Mouse (Mus musculus): Measurements from ENCODE around the gene Olfr544.
"Not testable (repeated sequence)": the region's sequence is repeated elsewhere in the genome, so short reads cannot be mapped to it uniquely, and the experiment has no call there.

Olfr544 gene

DNA sequence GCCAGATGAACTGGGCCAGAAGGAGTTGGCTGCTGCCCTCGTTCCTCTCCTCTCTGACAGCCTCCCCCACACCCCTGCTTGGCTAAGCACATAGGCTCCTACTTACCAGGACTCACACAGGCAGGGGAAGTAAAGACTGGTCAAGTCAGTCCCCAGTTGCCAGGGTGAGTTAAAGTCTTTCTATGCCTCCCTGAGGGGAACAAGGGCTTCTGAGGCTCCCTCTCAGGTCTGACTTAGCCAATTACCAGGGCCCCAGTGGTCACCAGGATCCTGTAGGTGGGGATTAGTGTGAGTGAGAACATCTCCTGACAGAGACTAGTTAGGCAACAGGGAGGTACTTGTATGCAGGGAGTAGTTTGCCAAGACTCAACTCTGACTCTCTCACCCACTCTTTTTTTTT lies at the start of gene Olfr544:
TSS of gene Olfr544 (minus strand) at position 153 of the 400 bp plus-strand sequence.
- no peak for DNase-seq (ENCODE audit: low read depth, low spot score)

DNA sequence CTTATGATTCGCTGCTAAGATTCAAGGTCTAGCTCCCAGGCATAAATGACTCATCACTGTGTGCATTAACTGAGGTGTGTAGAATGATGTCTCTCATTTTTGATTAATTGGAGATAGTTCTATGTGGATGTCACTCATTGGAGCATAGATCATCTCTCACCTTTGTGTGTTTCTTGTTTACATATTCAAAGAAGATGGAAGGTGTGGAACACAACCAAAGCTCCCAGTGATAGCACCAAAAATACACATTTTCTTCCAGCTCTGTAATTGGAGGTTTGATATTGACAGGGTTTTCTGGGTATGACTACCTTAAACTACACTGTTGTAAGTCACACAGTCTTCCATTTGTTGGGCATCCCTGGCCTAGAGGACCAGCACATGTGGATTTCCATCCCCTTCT lies 46.3 kb upstream of the Olfr544 start, which contains the start of gene Olfr547:
TSS of gene Olfr547 (plus strand) at position 301 of the 400 bp plus-strand sequence.
- no peak for DNase-seq (ENCODE audit: low read depth, low spot score)

DNA sequence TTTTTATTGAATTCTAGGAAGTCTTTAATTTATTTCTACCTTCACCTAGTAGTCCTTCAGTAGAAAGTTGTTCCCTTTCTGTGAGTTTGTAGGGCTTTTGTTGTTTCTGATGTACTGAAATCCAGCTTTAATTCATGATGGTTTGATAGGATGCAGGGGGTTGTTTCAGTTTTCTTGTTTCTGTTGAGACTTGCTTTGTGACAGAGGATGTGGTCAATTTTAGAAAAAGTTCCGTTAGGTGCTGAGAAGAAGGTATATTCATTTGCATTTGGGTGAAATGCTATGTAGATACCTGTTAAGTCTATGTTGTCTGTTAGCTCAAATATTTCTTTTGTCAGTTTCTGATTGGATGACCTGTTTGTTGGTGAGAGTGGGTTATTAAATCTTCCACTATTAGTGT lies 40.9 kb upstream of the Olfr544 start:
- DNase-seq (ENCODE audit: low read depth, low spot score) = no peak

DNA sequence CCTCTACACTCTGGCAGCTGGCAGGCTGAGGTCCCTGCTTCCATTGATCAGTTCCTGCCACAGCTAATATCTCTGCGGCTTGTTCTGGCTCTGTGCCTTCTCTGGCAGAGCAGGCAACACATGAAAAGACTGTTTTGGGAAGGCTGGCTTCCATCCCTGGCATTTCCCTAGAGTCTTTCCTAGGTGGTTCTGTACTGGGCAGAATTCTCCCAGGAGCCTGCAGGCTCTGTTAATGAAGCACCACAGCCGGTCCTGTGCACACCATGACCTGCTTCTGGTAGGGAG lies 28.9 kb upstream of the Olfr544 start:
- DNase-seq (ENCODE audit: low read depth, low spot score) = no peak

DNA sequence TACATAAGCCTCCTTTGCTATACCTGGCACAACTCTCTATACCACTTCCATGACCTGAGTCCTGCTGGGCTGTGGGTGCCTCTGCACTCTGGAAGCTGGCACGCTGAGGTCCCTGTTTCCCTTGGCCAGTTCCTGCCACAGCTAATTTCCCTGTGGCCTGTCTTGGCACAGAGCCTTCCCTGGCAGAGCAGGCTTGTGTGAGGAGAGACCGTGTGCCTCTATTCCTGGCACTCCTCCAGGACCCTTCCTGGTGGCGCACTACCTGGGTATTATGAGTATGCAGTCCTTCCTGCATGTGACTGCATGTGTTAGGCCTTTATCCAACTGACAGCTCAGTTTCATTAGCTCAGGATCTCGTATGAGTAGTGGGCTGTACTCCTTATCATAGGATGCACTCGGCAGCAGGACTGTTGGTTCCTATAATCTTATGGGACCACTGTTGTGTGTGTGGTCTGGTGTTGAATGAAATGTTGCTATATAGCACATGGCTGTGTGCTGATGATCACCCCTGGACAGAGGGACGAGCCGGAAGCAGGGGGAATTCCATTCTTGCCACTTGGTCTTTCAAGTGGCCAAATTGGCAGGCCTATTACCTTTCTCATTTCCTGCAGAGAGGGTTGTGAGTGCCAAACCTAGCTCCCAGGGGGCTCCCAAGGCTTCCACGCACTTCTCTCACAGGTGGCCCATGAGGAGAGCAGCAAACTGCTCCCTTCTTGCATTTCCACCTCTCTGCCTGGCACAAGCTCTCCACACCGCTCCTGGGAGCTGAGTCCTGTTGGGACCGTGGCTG lies 28.3 kb upstream of the Olfr544 start:
- DNase-seq (ENCODE audit: low read depth, low spot score) = no peak

DNA sequence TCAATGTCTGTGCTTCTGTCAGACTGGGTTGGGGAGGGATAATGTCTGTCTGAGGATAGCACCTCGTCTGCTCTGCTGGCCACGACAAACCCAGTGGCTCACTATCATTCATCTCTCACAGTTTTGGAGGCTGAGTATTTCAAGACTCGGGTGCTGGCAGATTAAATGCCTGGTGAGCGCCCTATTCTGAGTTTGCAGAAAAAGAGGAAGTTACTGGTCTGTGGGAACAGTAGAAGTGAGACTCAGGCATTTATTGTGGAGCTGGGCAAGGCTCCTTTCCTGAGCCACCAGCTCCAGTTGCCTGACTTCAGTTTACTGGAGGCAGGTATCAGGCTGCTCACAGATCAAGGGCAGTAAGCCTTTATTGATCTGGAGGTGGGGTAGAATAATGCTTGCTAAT lies 26.0 kb upstream of the Olfr544 start:
- no peak for DNase-seq (ENCODE audit: low read depth, low spot score)

DNA sequence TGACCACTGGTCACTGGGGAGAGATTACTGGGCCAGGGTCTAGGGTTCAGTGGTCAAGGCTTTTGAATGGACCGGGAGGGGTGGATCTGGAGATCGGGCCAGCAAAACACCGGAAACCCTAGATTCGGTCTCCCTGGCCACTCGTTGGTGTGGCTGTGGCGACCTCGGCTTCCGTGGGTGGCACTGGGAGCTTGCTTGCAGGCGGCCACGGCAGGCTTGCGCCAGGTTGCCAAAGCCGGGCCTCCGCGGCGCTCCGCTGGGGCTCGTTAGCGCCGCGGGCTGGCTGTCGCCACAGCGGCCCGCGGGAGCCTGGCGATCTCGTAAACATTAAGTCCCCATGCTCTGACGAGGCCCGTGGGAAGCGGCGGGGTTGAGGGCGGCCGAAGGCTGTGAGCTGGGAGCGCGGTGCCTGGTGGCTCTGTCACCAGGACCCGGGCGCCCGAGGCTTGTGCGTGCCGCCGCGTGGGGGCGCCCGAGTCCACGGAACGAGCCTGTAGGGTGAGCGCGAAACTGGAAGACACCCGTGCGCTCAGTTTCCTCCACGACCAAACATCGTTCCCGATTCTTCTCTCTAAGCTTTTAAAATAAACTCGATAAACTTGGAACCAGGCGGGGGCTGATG lies 24.8 kb upstream of the Olfr544 start:
- DNase-seq (ENCODE audit: low read depth, low spot score) = peak; percentile 56

DNA sequence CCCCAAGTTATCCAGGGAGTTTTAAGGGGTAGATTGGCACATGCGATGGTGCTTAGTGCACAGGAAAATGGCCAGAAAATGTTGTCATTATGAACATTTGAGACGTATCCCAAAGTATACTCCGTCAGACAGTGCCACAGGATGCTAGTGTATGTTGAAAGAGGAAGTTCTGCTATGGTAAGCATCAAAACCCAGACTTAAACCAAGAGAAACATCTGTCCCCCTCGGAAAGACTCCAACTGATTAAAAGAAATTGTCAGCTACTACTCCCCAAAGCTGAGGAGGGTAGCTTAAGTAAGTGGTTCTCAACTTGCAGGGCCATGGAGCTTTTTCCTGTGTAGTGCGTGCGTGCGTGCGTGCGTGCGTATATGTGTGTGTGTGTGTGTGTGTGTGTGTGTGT lies 23.8 kb upstream of the Olfr544 start:
- DNase-seq (ENCODE audit: low read depth, low spot score) = no peak

DNA sequence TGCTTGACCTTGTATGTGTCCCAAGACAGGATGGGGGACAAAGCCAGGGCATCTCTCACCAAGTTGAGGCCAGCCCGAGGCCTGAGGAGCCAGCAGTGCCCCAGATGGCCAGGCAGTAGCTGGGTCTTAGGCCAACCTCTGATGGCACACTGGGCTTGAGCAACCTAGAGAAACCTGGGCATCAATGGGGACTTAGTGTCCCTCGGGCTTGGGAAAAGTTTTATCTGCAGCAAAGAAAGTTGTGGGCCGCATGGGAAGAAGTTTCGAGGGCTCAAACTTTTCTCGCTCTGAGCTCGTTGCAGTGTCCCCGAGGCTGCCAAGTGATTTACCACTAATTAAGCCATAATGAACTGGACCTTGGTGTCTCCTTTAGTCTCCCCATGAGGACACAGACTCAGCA lies 21.6 kb upstream of the Olfr544 start:
- DNase-seq (ENCODE audit: low read depth, low spot score) = no peak

DNA sequence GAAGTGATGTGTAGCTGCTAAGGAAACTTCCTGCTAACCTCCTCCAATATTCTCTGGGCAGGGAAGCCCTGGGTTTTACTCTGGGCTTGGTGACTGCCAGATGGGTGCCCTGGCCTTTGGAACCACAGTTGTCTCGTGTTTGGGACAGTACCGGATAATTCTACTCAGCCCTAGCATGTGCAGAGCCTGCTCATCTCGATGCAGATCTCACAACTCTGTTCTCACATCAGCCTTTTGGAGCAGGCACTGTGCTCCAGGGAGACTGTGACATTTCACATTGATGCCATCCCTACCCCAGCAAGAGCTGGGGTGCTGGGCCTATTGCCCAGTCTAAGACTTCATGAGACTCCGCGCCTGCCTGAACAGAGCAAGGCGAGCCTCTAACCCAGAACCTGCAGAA lies 20.6 kb upstream of the Olfr544 start:
- DNase-seq (ENCODE audit: low read depth, low spot score) = no peak

DNA sequence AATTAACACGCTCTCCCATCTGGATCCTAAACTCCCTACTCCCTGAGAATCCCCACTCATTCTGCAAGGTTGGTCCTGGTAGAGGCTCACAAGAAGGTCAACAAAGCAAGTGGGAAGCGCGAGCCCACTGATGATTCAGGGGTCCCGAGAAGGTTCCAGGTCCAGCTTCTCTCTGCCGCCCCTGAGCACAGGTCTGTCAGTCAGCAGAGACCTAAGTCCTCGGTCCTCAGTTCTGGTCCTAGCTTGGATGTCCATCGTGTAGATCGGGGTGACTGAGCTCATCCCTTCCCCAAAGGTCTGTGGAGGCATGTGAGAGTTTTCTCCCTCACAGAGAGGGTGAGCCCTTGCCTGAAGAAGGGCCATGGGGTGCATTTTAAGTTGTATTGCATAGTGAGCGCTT lies 20.0 kb upstream of the Olfr544 start:
- DNase-seq (ENCODE audit: low read depth, low spot score) = no peak

DNA sequence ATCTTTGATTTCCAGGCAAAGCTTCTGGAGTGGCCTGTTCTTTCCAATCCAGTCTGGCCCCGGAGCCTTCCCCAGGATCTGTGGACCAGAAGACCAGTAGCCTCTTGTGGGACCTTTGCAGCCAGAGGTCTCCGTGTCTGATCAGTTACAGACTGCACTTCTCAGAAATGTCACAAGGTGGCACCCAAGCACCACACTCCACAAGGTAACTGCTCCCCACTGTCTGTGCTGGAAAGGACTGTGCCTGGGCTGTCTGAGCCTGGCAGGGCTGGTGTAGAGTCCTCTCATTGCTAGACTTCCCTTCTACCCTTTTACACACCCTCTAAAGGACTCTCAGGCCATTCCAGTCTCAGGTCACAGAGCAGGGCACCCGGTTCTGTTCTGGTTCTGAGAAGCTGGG lies 18.7 kb upstream of the Olfr544 start:
- peak; percentile 82 for DNase-seq (ENCODE audit: low read depth, low spot score)

DNA sequence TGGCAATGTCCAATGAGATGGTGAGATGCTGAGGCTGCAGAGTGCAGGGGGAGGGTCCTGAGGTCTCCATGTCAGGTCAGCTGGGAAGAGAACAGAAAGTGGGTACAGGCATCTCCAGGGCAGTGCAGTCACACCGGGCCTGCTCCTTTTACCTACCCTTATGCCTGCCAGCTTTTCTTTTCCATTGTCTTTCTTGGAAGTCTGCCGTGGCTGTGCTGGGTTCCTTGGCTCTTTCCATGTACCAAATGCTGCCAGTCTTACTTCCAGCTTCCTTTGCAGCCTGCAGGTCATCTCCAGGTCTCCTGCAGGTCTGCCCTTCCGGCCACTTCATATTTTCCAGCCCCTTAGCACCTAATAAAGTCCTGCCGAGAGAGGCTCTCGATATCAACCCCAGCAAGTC lies 13.9 kb upstream of the Olfr544 start:
- no peak for DNase-seq (ENCODE audit: low read depth, low spot score)

DNA sequence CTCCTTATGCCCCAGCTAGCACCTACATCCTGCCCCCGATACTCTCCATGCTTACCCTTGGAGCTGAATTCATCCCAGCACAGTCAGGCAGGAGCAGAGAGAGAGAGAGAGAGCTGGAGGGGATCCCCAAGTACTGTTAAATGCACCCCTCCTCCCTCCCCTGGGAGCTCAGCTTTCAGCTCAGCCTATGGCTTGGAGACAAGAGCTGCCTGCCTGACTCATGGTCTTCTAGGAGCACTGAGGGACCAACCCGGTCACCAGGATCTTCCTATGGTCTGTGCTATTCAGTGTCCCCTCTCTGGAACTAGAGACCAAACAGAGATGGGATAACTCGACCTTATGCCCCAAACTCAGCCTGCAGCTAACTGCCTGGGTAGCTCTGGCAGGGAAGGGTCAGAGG lies 11.4 kb upstream of the Olfr544 start, which contains the start of gene Olfr545:
TSS of gene Olfr545 (minus strand) at position 101 of the 400 bp plus-strand sequence.
- no peak for DNase-seq (ENCODE audit: low read depth, low spot score)

DNA sequence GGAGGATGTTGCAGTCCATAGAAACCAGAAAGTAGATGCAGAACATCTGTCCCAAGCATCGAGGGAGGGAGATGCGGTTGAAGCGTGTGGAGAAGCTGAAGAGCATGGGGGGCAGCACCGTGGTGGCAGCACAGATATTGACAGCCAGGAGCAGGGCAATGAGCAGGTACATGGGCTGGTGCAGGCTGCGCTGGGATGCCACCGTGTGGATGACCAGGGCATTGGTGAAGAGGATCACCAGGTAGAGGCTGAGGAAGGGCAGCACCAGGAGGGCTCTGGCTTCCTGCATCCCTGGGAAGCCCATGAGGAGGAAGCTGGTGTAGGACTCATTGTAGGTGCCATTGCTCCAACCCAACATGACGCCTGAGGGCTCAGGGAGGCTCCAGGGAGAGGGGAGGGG lies 6.3 kb upstream of the Olfr544 start:
- not testable (repeated sequence) for DNase-seq (ENCODE audit: low read depth, low spot score)

DNA sequence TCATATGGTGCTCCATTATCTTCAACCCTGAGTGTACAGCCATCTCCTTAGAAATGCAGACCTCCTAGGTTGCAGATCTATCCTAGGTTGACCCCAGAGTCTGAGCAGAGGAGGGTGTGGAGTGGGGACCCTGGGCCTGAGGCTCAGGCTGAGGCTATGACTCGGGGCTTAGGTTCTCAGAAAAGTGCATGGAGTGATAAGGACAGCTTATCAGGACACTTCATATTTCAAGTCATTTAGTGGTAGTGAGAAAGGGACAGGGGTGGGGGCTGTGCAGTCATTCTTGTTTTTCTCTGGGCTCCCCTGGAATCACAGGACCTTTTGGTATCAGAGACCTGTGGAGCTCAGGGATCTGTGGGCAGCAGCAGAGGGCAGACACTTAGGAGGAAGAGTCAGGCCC lies 2.0 kb downstream of the Olfr544 start:
- DNase-seq (ENCODE audit: low read depth, low spot score) = no peak

DNA sequence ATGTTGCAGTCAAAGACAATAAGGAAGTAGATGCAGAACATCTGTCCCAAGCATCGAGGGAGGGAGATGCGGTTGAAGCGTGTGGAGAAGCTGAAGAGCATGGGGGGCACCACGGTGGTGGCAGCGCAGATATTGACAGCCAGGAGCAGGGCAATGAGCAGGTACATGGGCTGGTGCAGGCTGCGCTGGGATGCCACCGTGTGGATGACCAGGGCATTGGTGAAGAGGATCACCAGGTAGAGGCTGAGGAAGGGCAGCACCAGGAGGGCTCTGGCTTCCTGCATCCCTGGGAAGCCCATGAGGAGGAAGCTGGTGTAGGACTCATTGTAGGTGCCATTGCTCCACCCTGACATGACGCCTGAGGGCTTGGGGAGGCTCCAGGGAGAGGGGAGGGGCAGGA lies 3.3 kb downstream of the Olfr544 start:
- not testable (repeated sequence) for DNase-seq (ENCODE audit: low read depth, low spot score)

DNA sequence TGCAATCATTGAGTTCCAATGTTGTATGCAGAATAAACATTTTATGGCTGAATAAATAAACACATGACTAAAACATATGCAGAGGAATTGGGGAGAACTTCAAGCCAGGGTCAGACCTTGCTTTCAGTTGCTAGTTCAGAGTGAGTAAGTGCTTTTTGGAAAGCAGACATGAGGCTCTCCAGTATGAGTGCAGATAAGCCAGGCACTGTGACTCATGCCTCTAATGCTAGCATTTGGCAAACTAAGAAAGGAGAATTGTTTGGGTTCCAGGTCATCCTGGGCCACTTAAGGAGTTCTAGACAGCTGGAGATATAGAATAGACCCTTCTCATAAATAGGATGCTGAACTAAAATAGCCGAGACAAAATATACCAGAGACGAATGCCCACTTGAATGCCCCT lies 4.4 kb downstream of the Olfr544 start:
- DNase-seq (ENCODE audit: low read depth, low spot score) = peak; percentile 17

DNA sequence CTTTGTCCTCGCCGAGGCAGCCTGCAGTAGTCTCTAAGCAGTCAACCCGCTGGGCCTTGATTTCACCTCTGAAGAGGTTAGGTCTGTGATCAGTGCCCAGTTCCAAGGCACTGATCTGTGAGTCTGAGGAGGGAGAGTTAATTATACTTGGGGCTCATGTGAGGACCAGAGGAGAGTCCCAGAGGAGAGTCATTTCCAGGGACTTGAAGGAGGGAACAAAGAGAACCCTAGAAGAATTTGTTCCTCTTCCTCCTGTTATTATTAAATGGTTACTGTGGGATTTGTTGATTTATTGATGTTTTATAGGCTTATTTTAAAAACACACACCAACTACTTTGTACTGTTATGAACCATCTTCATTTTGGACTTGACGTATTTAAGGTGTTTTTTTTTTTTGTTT lies 6.5 kb downstream of the Olfr544 start, which contains the start of gene Olfr543:
TSS of gene Olfr543 (minus strand) at position 101 of the 400 bp plus-strand sequence.
- no peak for DNase-seq (ENCODE audit: low read depth, low spot score)

DNA sequence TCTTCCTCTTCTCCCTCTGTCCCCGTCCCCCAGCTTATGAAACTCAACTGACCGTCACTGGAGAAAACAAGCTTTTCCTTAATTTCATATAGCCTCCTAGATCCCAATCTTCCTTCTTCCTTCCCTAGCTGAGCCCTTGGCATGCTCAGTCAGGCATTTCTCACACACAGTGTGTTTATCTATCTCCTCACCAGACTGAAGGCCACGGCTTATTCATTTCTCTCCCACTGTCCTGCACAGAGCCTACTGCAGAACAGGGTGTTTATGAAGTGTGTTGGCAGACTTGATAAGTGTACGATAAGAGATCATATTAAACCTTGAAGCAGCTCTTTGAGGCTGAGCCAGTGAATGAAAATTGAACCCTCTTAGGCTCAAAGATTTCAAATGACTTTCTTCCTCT lies 7.3 kb downstream of the Olfr544 start:
- no peak for DNase-seq (ENCODE audit: low read depth, low spot score)

DNA sequence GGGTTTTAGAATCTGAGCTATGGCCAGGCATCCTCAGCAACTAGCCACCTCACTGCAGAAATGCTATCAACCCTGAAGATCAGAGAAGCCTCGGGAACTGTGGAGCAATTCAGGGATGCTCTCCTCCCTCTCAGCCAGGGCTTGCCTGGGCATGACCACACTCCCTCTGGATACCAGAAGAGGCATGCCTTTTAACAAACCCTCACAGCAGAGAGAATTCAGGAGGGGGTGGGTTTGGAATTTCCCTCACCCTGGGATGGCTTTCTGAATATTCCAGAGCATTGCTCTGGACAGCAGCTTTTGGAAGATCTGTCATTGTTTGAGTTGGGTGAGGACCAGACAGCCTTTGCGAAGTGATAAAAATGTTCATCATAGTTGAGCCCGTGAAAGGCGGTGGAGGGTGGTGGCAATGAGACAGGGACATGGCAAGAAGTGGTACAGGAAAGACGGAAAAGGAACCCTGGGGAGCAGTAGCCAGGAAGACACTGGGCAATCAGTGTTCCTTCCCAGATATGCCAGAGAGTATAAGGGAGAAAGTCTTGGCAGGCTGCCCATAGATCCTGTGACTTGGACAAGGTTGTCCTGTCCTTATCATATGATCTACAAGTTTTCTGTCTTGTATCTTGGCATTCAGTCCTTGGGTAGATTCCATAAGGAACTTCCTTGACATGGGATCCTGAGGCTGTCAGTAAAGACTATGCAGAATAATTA lies 8.6 kb downstream of the Olfr544 start:
- peak; percentile 72 for DNase-seq (ENCODE audit: low read depth, low spot score)

DNA sequence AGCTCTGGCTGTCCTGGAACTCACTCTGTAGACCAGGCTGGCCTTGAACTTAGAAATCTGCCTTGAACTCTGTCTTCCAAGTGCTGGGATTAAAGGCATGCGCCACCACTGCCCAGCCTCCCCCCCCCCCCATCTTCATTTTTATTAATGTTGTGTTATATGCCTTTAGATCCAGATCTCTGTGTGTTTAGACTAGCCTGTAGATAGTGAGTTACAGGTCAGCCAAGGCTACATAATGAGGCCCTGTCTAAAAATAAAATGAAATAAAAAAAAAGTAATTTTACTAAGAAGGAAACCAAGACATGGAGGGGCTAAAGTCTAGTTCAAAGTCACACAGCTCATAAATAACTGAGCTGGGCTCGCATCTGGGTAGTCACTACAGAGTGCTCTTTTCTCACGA lies 9.2 kb downstream of the Olfr544 start:
- no peak for DNase-seq (ENCODE audit: low read depth, low spot score)

DNA sequence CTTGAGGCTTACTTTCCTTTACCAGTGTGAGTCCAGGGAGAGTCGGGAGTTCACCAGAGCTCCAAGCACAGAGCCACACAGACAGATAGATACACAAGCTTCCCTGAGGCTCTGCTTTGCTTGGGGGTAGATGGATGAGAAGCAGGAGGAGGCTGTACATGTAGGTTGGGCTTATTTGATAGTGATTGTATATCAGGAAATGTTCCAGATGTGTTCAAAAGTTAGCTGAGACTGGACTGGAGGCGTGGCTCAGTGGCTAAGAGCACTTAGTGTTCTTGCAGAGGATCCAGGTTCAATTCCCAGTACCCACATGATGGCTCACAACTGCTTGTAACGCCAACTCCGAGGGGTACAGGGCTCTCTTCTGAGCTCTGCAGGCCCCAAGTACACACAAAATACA lies 9.7 kb downstream of the Olfr544 start:
- peak; percentile 24 for DNase-seq (ENCODE audit: low read depth, low spot score)

Measured in 3T3-L1 (cell line).